Mouse (Mus musculus): Measurements from ENCODE around the gene Alg12. TPM values are rescaled to one million over a fixed set of nuclear protein-coding genes. Genes with fewer than 3 reads are reported as not detected.
"Not testable (repeated sequence)": the region's sequence is repeated elsewhere in the genome, so short reads cannot be mapped to it uniquely, and the experiment has no call there.

The Alg12 gene
- total RNA-seq, 2 experiments from 2014 or later = 6.6 to 9.0 TPM

DNA sequence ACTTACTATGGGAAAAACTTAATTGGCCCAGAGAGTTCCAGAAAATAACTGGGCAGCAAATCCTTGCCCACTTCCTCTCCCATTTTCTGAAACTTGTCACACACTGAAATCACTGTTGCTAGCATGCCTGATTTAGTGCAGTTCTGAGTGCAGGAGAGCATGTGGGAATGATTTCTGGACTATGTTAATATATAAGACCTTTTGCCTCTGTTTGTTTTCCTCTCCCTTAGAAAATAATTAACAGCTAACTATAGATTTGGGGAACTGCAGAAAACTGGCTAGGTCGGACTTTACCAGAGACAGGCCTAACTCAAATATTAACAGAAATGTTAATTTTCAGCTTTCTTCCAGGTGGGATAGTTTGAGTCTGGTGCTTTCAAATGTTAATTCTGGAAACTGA is 50.6 kb downstream of the Alg12 start:
- DNase-seq = no peak

DNA sequence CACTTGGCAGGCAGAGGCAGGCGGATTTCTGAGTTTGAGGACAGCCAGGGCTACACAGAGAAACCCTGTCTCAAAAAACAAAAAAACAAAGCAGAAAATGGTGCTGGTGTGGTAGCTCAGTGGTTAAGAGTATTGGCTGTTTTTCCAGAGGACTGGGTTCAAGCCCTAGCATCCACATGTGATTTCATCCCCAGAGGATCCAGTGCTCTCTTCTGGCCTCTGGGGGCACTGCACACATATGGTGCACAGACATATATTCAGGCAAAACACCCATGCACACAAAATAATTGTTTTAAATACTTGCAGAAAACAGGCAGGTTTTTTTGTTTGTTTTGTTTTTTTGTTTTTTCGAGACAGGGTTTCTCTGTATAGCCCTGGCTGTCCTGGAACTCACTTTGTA is 53.0 kb downstream of the Alg12 start:
- not testable (repeated sequence) for DNase-seq

- no peak for DNase-seq
These were observed 57.6 kb downstream of the Alg12 start for GRCm38 (mm10) chr15:88761551-88761950.

DNA sequence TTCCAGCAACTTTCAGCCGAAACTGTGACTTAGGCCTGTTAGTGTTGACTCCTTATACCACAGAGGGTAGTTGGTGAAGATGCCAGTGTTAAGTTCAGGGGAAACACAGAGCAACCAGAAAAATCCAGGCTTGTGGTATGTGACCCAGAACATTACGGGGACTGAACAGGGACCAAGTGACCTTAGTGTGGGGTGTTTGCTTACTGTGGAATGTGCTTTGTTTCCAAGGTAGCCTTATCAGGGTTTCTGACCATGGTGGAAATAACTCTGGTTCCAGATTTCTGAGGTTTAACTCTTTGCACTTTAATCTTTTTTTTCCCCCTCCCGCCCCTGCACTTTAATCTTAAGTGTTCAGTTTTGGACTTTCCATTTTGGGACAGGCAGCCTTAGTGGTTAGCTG is 61.1 kb downstream of the Alg12 start:
- no peak for DNase-seq

- no peak for DNase-seq
These were observed 63.4 kb downstream of the Alg12 start for GRCm38 (mm10) chr15:88755761-88756160.

Other genes with a start within 250 kb of the Alg12 start
- gene Zdhhc25, start 219.0 kb downstream of the Alg12 start, total RNA-seq (2021) = not detected
- gene Brd1, start 85.1 kb downstream of the Alg12 start, total RNA-seq (2021) = 10 to 100 TPM; 45.1 to 46.7 TPM
- gene Zbed4, start 67.7 kb downstream of the Alg12 start, total RNA-seq (2021) = 10 to 100 TPM; 17.8 to 18.9 TPM
- 10 to 100 TPM; 20.2 to 25.7 TPM for gene Creld2, start 328 bp upstream of the Alg12 start, total RNA-seq (2021)
- gene Pim3, start 42.9 kb upstream of the Alg12 start, total RNA-seq (2021) = 10 to 100 TPM; 36.8 to 40.2 TPM
- not detected for gene Ttll8, start 135.1 kb upstream of the Alg12 start, total RNA-seq (2021)
- not detected for gene Mlc1, start 159.7 kb upstream of the Alg12 start, total RNA-seq (2021)
- gene Mov10l1, start 163.6 kb upstream of the Alg12 start, total RNA-seq (2021) = 100 to 1,000 TPM; 109 to 121 TPM
- gene Panx2, start 240.4 kb upstream of the Alg12 start, total RNA-seq (2021) = 1 to 10 TPM; 2.1 to 2.3 TPM

Data from heart, postnatal 4 days (tissue).